Mouse (Mus musculus): Measurements from ENCODE around the gene Prx.

GRCm38 (mm10) chr7:27473835-27474489 is 25.2 kb upstream of the Prx start:
- TF ChIP-seq POLR2A (IDR thresholded peaks at IDR 0.05; ENCODE audit: insufficient read depth, low read depth, low read length) (peak; percentile 7; the same call in 1 of the 2 replicates), CTCF (IDR thresholded peaks at IDR 0.05) (no peak)
